Mouse (Mus musculus): ENCODE data around the gene Mgat5.

The Mgat5 gene

GRCm38 (mm10) chr1:127259669-127260068 is 54.9 kb downstream of the Mgat5 start:
- no peak for DNase-seq (ENCODE audit: low spot score in 2 of 2)

- DNase-seq (ENCODE audit: low spot score in 2 of 2), result no peak
Measured at GRCm38 (mm10) chr1:127260969-127261368, 56.2 kb downstream of the Mgat5 start.

- DNase-seq (ENCODE audit: low spot score in 2 of 2), result no peak
Measured at GRCm38 (mm10) chr1:127262170-127262837, 57.5 kb downstream of the Mgat5 start.

DNA sequence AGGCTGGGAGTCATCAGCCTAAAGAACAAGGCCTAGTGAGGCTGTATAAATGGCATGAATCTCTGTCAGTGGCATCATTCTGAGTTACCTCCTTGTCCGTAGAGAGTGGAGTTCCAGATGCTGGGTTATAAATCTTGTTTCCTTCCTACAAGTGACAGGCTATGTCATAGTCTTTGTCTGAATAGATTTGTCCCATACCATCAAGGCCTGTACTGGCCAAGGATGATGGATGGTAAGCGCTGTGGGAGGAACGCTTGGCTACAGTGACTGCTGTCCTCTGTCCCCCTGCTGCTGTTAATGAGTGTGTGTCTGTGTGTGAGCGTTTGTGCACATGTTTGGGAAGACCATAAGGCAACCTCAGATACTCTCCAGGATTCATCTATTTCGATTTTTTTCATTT is 63.2 kb downstream of the Mgat5 start:
- DNase-seq (ENCODE audit: low spot score in 2 of 2), result no peak

- no peak for DNase-seq (ENCODE audit: low spot score in 2 of 2)
Measured at GRCm38 (mm10) chr1:127269343-127269742, 64.5 kb downstream of the Mgat5 start.

GRCm38 (mm10) chr1:127270273-127271020 is 65.6 kb downstream of the Mgat5 start:
- peak in 1 of 2 experiments; percentile 15 for DNase-seq (ENCODE audit: low spot score in 2 of 2)

- DNase-seq (ENCODE audit: low spot score in 2 of 2), result no peak
Measured at GRCm38 (mm10) chr1:127271156-127271555, 66.3 kb downstream of the Mgat5 start.

DNA sequence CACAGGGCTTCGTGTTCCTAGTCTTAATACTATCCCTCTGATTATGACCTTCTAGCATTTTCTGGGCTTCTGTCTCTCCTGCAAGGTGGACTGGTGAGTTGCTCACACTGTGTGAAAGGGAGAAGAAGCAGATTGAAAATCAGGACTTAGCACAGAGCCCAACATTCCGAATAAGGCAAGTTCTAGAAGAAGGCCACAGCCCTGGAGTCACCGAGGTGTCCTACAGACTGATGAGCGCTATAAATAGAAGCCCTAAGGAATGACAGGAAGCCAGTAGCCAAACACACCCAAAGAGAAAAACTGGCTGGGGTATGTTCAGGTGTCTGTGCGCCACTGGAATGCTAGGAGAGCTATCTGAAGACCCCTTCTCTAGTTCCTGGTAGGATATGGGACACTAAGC is 68.5 kb downstream of the Mgat5 start:
- no peak for DNase-seq (ENCODE audit: low spot score in 2 of 2)

- no peak for DNase-seq (ENCODE audit: low spot score in 2 of 2)
Measured at GRCm38 (mm10) chr1:127275572-127276324, 70.9 kb downstream of the Mgat5 start.

DNA sequence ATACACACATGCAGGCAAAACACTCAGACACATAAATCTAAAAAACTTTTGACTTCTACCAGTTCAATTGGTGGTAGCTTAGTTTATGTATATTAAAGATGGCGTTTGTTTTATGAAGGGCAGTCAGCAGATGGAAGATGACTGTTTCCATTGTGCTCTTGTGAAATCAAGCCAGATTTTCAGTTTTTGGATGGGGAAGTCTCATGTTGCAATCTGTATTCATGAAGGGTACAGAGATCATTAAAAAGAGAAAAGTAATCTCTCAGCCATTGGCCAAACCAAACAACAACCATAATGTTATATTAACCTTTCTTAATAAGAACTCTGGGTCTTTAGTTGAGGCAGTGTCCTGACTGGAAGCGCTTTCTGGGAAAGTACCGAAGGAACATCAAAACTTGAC is 73.3 kb downstream of the Mgat5 start:
- DNase-seq (ENCODE audit: low spot score in 2 of 2), result no peak

GRCm38 (mm10) chr1:127280256-127280655 is 75.4 kb downstream of the Mgat5 start:
- DNase-seq (ENCODE audit: low spot score in 2 of 2), result no peak

GRCm38 (mm10) chr1:127284975-127285374 is 80.2 kb downstream of the Mgat5 start:
- no peak for DNase-seq (ENCODE audit: low spot score in 2 of 2)

DNA sequence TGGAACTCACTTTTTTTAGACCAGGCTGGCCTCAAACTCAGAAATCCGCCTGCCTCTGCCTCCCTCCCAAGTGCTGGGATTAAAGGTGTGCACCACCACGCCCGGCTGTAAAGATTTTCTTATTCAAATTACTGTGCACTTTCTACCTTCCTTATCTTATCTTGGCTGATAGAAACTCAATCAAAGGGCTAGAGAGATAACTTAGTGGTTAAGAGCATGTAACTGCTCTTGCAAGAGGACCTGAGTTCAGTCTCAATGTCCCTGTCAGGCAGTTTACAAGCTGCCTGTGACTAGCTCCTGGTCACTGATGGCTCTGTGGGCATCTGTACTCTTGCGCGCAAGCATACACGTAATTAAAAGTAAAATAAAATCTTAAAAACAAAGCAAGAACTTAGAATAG is 82.7 kb downstream of the Mgat5 start:
- DNase-seq (ENCODE audit: low spot score in 2 of 2), result no peak

GRCm38 (mm10) chr1:127290879-127291278 is 86.1 kb downstream of the Mgat5 start:
- no peak for DNase-seq (ENCODE audit: low spot score in 2 of 2)

DNA sequence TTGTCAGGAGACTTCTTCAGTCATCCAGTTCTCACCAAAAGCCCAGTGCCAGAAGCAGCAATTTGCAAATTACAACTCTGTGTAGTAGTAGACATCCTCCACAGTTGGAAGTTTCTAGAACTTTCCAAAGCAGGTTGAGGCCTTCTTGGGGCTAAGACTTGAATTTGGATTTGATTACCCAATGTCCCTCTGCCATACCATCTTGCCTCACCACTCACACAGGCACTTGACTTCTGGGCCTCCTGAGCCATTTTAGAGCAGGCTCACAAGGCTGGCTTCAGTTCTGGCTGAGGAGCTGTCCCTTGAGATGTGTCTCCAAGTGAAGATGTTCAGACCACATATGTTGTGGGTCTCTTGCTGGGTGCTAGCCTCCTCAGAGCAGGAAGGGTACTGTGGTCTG is 86.9 kb downstream of the Mgat5 start:
- no peak for DNase-seq (ENCODE audit: low spot score in 2 of 2)

DNA sequence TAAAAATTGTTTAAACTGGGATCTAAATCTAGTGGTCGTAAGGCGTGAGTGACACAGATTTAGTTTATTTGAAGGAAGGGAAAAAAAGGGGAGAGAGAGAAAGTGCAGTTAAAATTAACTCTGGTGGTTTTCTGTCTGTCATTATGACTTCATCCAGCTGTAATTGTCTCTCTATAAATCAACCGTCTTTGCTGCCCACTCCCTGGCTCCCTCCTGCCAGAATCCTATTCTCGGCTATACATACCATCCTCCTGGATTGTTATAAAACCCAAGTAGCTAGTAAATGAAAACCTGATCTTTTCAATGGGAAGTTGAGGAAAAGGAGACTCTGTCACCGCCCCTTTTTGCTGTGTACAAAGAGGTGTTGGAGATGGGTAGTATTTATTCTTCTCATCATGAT is 88.5 kb downstream of the Mgat5 start:
- peak in 1 of 2 experiments; percentile 45 for DNase-seq (ENCODE audit: low spot score in 2 of 2)

- DNase-seq (ENCODE audit: low spot score in 2 of 2), result no peak
Measured at GRCm38 (mm10) chr1:127296815-127297214, 92.0 kb downstream of the Mgat5 start.

GRCm38 (mm10) chr1:127299774-127300173 is 95.0 kb downstream of the Mgat5 start:
- no peak for DNase-seq (ENCODE audit: low spot score in 2 of 2)

DNA sequence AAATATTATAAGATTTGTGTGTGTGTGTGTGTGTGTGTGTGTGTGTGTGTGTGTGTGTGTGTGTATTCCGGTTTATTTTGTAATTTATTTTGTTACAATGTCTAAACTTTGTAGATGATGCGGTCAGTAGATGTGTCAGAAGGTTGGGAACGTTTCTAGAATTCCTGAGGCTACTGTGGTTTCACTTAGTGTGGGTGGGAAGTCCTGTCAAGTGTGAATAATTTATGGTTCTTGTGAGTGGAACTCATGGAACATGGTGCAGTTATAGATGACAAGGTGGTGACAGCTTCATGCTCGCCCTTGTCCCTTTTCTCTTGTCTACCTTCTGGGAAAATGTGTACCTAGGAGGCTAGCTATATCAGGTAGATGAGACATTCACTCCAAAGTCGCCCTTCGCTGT is 96.2 kb downstream of the Mgat5 start:
- DNase-seq (ENCODE audit: low spot score in 2 of 2), result no peak

- DNase-seq (ENCODE audit: low spot score in 2 of 2), result no peak
Measured at GRCm38 (mm10) chr1:127302620-127303019, 97.8 kb downstream of the Mgat5 start.

DNA sequence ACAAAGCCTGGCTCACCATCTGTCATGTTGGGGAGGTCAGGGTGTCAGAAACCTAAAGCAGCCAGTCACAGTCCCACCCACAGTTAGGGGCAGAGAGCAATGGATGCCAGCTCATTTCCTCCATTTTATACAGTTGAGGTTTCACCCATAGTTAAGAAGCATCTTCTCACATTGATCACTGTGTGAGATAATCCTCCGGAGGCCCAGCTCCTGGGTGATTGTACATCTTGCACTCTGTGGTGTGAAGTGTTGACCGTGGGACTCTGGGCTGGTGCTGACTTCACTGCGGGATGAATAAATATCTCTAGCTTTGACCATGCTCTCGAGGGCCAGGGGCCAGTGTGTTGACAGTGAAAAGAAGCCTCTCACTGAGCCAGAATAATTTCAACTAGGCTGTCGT is 99.0 kb downstream of the Mgat5 start:
- DNase-seq (ENCODE audit: low spot score in 2 of 2), result no peak

DNA sequence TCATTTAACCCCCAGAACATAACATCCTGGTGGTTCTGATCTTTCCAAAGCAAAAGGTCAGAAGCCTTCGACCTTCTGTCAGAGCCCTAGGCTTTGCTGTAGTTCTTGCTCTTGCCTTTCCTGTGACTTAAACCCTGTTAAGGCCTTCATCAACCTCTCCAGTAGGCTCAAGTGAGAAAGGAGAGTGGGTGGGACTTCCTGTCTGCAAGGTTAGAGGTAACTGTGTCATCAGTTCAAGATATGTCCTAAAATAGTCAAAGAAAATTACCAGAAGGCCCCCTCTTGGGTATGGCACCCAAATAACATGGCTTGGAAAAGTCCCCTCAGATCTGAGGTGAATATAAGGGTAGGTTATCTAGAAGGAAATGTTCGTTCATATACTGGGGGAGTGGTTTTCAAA is 99.5 kb downstream of the Mgat5 start:
- DNase-seq (ENCODE audit: low spot score in 2 of 2), result no peak

- no peak for DNase-seq (ENCODE audit: low spot score in 2 of 2)
Measured at GRCm38 (mm10) chr1:127305582-127305981, 100.8 kb downstream of the Mgat5 start.

Data from frontal cortex, postnatal 36 days (tissue).